Mouse (Mus musculus) intestine, embryonic 14.5 days (tissue): ENCODE measurements around the gene Psmd5. TPM values are rescaled to one million over a fixed set of nuclear protein-coding genes. Genes with fewer than 3 reads are reported as not detected.

Experiments used
- polyA plus RNA-seq: library from polyadenylated mRNA; unstranded; fragments of >200 nt; fragmentation: Nextera tagmentation; extraction: Ambion mirVana; gene quantifications from 2 replicates; pipeline ENCODE4 v1.2.1, GENCODE M21; 2014

Psmd5 gene
- polyA plus RNA-seq, 1 experiment from 2014 or later, result 113 TPM

Other genes starting within 250 kb of the Psmd5 start
- 80.1 and 82.7 TPM in 2 replicates for gene Gapvd1, start 119.7 kb downstream of the Psmd5 start, polyA plus RNA-seq
- gene Hspa5, start 103.0 kb downstream of the Psmd5 start, polyA plus RNA-seq, result 780 and 861 TPM in 2 replicates
- 48.8 and 51.0 TPM in 2 replicates for gene Rabepk, start 75.1 kb downstream of the Psmd5 start, polyA plus RNA-seq
- 61.4 and 62.2 TPM in 2 replicates for gene Fbxw2, start 48.7 kb downstream of the Psmd5 start, polyA plus RNA-seq
- gene Gm34653, start 42.0 kb downstream of the Psmd5 start, polyA plus RNA-seq, result not detected in 2 replicates
- gene Cutal, start 572 bp downstream of the Psmd5 start, polyA plus RNA-seq, result 2.2 and 2.8 TPM in 2 replicates
- 7.8 and 8.3 TPM in 2 replicates for gene Phf19, start 39.1 kb upstream of the Psmd5 start, polyA plus RNA-seq
- 1.7 and 2.4 TPM in 2 replicates for gene Traf1, start 86.8 kb upstream of the Psmd5 start, polyA plus RNA-seq
- 0.22 and 0.27 TPM in 2 replicates for gene Hc, start 186.5 kb upstream of the Psmd5 start, polyA plus RNA-seq
- 0.18 and 0.24 TPM in 2 replicates for gene AI182371, start 226.6 kb upstream of the Psmd5 start, polyA plus RNA-seq
- 27.4 and 33.0 TPM in 2 replicates for gene Cntrl, start 234.5 kb upstream of the Psmd5 start, polyA plus RNA-seq